Mouse (Mus musculus): Measurements from ENCODE around the gene Ascl1. TPM values are rescaled to one million over a fixed set of nuclear protein-coding genes. Genes with fewer than 3 reads are reported as not detected.

The Ascl1 gene
- polyA plus RNA-seq (2016; fragmentation: Nextera tagmentation; extraction: Ambion mirVana) = 0.19 TPM in 1 of 2 replicates, not detected in the other

DNA sequence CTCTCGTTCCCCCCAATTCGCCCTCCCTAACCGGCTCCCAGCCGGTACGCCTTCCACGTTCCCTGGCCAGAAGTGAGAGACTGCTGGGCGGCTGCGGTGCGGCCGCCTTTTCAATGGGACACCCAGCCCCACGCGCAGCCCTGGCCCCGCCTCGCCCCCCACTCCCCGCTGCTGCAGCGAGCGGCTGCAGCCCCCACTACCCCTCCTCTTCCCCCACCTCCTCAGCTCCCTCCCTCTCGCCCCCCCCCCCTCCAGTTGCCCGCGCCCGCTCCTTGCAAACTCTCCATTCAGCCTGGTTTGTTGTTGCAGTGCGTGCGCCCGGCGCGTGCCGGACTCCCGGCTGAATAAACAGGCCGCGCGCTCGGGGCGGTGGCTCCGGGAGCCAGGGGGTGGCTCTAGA lies at the start of gene Ascl1:
Ascl1 (minus strand) TSS at position 85 of the 400 bp plus-strand sequence.
- Histone ChIP-seq H3K4me3 (peak within 1 kb of the TSS; percentile 64), H3K4me2 (peak within 1 kb of the TSS; percentile 98), H3K36me3 (no peaks in the 10 kb centered on the region), H3K4me1 (replicated peaks) (peaks cover 17% of the 10 kb centered on the region), H3K9me3 (replicated peaks) (0 out of 2 replicates have a peak, but pooled peaks cover 3% of the 10 kb centered on the region), H3K27ac (ENCODE audit: poor library complexity, severe bottlenecking) (no peak within 1 kb of the TSS), H3K9ac (peak within 1 kb of the TSS; percentile 49; the same call in 1 of the 2 replicates), H3K27me3 (replicated peaks) (peaks cover 94% of the 10 kb centered on the region)
- under 1% methylated on average over 31 of the region's 34 CpGs for WGBS
- 0 out of 2 replicates have a peak, but pooled peaks have one; percentile 35 for ATAC-seq (ENCODE audit: insufficient number of reproducible peaks, low FRiP score)

DNA sequence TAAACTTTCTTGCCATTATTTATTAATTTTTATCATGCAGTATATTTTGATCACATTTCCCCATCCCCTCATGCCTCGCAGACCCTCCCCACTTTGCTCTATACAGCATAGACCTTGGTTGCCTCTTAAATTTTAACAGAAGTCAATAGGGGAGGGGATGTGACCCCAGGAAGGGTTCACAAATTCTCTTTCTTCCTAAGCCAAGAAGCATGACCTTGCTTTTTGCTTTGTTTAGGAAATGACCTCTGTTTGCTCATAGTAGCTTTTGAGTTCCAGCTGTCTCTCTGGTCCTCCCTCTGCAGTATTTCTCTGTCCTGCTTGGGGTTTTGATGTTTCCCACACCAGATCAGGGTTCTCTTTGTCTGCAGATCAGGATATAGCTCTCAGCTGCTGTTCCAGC lies 40.7 kb upstream of the Ascl1 start:
- Histone ChIP-seq H3K4me2 (no peak overlapping the region), H3K27ac (ENCODE audit: poor library complexity, severe bottlenecking) (no peak overlapping the region), H3K36me3 (no peaks in the 10 kb centered on the region), H3K4me3 (no peak overlapping the region), H3K27me3 (replicated peaks) (no peaks in the 10 kb centered on the region), H3K9me3 (replicated peaks) (no peaks in the 10 kb centered on the region), H3K4me1 (replicated peaks) (no peaks in the 10 kb centered on the region), H3K9ac (no peak overlapping the region)
- no peak for ATAC-seq (ENCODE audit: insufficient number of reproducible peaks, low FRiP score)
- WGBS = 81% methylated on average over 1 of the region's 1 CpGs

DNA sequence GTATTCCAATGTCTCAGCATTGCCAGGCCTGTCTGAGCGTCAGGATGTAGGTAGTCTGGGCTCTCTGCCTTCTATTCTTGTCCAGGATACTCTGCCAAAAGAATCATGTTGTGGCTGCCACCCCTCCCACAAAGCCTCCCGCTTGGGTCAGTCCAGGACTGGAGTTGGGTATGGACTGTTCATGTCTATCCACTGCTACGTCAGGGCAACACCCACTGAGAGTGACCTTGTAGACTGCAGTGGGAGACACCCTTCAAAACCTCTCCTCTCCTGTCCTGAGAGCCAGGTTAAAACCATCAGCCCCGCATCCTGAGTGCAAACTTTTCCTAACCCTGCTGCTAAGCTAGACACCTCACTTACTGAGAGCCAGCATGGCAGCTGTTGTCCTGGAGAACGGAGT lies 28.2 kb upstream of the Ascl1 start, which contains the start of gene Pah:
Pah (plus strand) TSS at position 150 of the 400 bp plus-strand sequence.
- Histone ChIP-seq H3K27me3 (replicated peaks) (no peaks in the 10 kb centered on the region), H3K4me1 (replicated peaks) (no peaks in the 10 kb centered on the region), H3K4me3 (no peak within 1 kb of the TSS), H3K4me2 (no peak within 1 kb of the TSS), H3K36me3 (no peaks in the 10 kb centered on the region), H3K9ac (no peak within 1 kb of the TSS), H3K27ac (ENCODE audit: poor library complexity, severe bottlenecking) (no peak within 1 kb of the TSS), H3K9me3 (replicated peaks) (no peaks in the 10 kb centered on the region)
- WGBS = 70% methylated on average over 5 of the region's 5 CpGs
- ATAC-seq (ENCODE audit: insufficient number of reproducible peaks, low FRiP score) = no peak

DNA sequence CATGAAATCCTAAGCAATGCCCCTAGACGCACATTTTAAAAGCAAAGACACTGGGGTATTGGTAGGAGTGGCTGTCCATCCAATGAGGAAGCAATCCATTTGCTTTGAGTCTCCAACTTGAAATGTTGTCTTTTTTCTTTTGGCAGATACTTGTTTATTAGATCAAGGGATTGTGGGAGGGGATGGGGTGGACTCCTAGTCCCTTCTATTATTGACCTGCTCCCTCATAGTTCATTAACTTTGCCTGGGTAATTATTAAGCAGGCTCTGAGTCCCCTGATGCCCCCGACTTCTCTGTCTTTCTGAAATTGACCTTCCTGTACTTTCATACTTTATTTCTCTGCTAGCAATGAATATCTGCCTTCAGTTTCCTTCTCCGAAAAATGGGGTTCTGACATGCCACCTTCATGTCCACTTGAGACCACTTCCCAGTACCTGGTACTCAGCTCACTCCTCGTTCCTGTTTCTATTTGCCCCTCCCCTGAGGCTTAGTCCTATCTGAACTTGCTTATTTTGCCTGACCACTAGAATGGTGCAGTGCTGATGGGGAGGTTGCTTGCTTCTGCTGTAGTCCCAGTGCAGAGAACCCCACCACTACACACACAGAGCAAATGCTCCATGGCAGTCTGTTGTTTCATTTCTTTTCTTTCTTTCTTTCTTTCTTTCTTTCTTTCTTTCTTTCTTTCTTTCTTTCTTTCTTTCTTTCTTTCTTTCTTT lies 27.1 kb upstream of the Ascl1 start:
- no peaks in the 10 kb centered on the region for H3K36me3 ChIP-seq
- no peak overlapping the region for H3K4me3 ChIP-seq
- H3K9ac ChIP-seq = no peak overlapping the region
- no peak overlapping the region for H3K27ac ChIP-seq (ENCODE audit: poor library complexity, severe bottlenecking)
- no peaks in the 10 kb centered on the region for H3K4me1 ChIP-seq (replicated peaks)
- WGBS = 69% methylated on average over 4 of the region's 4 CpGs
- no peak for ATAC-seq (ENCODE audit: insufficient number of reproducible peaks, low FRiP score)
- H3K27me3 ChIP-seq (replicated peaks) = no peaks in the 10 kb centered on the region
- no peaks in the 10 kb centered on the region for H3K9me3 ChIP-seq (replicated peaks)
- no peak overlapping the region for H3K4me2 ChIP-seq

DNA sequence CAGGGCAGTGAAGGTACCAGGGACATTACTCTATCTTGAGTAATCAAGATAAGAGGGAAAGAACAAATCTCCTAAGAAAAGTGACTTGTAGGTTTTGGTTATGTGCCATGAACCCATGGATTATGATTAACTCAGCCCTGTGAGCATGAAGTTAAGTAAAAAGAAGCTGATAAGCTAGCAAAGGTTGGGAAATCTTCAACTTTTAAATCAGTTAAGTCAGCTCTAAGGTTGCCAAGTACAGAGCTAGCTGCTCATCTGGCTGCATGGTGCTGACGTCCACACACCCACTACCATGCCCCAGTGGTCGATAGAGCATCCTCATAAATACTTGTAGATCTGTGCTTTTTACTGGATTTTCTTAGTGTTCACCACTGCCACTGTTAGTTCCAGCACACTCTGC lies 25.1 kb upstream of the Ascl1 start:
- H3K9me3 ChIP-seq (replicated peaks) = no peaks in the 10 kb centered on the region
- 70% methylated on average over 2 of the region's 2 CpGs for WGBS
- ATAC-seq (ENCODE audit: insufficient number of reproducible peaks, low FRiP score) = no peak
- no peaks in the 10 kb centered on the region for H3K4me1 ChIP-seq (replicated peaks)
- no peaks in the 10 kb centered on the region for H3K27me3 ChIP-seq (replicated peaks)
- H3K9ac ChIP-seq = no peak overlapping the region
- H3K4me2 ChIP-seq = no peak overlapping the region
- H3K27ac ChIP-seq (ENCODE audit: poor library complexity, severe bottlenecking) = no peak overlapping the region
- H3K36me3 ChIP-seq = no peaks in the 10 kb centered on the region
- no peak overlapping the region for H3K4me3 ChIP-seq

DNA sequence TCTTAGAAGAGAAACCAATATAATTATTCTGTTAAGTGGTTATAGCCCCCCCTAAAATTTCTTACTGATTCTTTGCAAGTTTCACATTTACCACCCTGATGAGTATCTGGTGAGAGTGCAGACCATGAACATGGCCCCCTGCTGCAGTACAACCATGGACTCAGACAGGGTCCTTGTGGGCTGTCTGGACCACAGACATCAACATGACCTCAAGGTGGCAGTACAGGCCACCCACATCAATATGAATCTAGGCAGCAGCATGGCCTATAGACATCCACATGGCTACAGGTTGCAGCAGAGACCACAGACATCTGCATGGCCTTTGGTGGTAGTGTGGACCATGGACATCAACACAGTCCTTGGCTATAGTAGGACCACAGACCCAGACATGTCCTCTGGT lies 19.6 kb upstream of the Ascl1 start:
- Histone ChIP-seq H3K9ac (no peak overlapping the region), H3K36me3 (no peaks in the 10 kb centered on the region), H3K27ac (ENCODE audit: poor library complexity, severe bottlenecking) (no peak overlapping the region), H3K27me3 (replicated peaks) (no peaks in the 10 kb centered on the region), H3K4me3 (no peak overlapping the region), H3K4me1 (replicated peaks) (no peaks in the 10 kb centered on the region), H3K4me2 (no peak overlapping the region), H3K9me3 (replicated peaks) (no peaks in the 10 kb centered on the region)
- 0 out of 2 replicates have a peak, but pooled peaks have one; percentile 15 for ATAC-seq (ENCODE audit: insufficient number of reproducible peaks, low FRiP score)

DNA sequence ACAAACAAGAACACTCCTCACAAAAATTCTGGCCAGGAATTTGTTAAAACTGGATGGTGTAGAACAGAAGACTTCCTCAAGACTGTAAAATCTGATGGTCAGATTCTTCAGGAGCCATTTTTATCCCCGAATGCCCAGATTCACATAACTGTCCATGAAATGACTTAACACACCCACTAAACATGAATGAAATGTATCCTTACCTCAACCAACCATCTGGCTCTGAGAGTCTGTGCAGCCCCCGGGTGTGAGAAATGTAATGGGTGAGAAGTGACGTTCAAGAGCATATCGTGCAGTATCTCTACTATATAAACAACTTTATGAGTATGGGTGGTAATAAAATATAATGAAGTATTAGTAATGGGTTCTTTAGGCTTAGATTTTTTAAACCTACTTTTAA lies 15.1 kb upstream of the Ascl1 start:
- H3K9ac ChIP-seq = no peak overlapping the region
- 70% methylated on average over 4 of the region's 4 CpGs for WGBS
- H3K27me3 ChIP-seq (replicated peaks) = peaks cover 9% of the 10 kb centered on the region
- H3K4me1 ChIP-seq (replicated peaks) = no peaks in the 10 kb centered on the region
- H3K27ac ChIP-seq (ENCODE audit: poor library complexity, severe bottlenecking) = no peak overlapping the region
- no peaks in the 10 kb centered on the region for H3K9me3 ChIP-seq (replicated peaks)
- H3K36me3 ChIP-seq = no peaks in the 10 kb centered on the region
- no peak overlapping the region for H3K4me2 ChIP-seq
- no peak overlapping the region for H3K4me3 ChIP-seq
- no peak for ATAC-seq (ENCODE audit: insufficient number of reproducible peaks, low FRiP score)

DNA sequence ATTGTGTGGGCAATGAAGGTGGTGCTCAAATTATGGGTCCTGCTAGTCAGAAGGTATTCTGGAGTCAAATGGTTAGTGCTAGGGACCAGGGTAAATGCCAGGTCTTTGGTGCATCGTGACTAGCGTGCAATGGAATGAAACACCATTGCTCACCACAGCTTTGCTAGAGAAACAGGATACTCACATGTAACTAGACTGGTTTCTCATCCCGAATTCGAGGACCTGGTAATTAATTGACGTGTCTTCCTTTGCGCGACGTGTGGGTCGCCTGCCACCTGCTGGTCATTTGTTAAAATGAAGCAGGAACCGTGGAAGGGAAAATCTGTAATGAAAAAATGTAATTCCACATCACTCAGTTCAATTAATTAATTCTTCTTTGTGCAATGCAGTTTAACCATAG lies 10.5 kb upstream of the Ascl1 start:
- ATAC-seq (ENCODE audit: insufficient number of reproducible peaks, low FRiP score) = no peak
- peaks cover 51% of the 10 kb centered on the region for H3K27me3 ChIP-seq (replicated peaks)
- no peaks in the 10 kb centered on the region for H3K9me3 ChIP-seq (replicated peaks)
- H3K9ac ChIP-seq = no peak overlapping the region
- H3K4me2 ChIP-seq = no peak overlapping the region
- H3K27ac ChIP-seq (ENCODE audit: poor library complexity, severe bottlenecking) = no peak overlapping the region
- H3K36me3 ChIP-seq = no peaks in the 10 kb centered on the region
- no peaks in the 10 kb centered on the region for H3K4me1 ChIP-seq (replicated peaks)
- no peak overlapping the region for H3K4me3 ChIP-seq
- WGBS = 3% methylated on average over 10 of the region's 10 CpGs

DNA sequence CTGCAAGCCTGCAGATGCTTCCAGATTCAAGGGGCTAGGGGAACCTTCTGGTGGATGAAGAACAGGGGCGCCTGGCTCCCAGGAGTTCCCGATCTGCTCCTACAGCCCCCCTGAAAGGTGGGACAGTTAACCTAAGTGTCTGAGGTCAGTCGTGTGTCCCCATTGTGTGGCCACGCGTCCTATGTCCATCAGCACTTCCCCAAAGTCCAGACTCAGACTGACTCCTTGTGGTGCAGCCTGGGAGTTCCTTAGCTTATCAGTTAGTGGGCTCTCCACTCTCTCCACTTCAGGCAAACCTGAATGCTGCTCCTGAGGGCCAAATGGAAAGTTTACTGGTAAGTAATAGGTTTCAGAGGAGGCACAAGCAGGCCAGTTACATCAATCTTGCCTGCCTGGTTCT lies 8.8 kb upstream of the Ascl1 start:
- WGBS = 21% methylated on average over 5 of the region's 5 CpGs
- no peak for ATAC-seq (ENCODE audit: insufficient number of reproducible peaks, low FRiP score)
- no peaks in the 10 kb centered on the region for H3K36me3 ChIP-seq

DNA sequence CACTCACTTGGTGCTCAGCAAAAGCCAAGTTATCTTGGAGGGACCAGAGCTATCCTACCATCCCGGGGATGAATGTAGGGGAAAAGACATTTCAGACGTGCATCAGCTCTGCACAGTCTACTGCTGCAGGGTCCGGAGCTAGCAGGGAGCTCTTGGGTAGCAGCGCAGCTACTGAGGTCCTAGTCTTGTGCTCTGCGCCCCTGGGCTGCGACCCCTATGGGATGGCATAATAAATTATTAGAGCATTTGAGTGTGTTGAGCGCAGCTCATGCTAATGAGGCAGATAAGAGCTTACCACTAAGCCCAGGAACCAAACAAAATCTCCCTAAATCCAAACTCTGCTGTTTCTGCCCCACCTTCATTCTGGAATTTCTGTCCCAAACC lies 8.2 kb upstream of the Ascl1 start:
- WGBS = 14% methylated on average over 7 of the region's 7 CpGs

More for the DNA sequence above, 8.8 kb upstream of the Ascl1 start:
- Histone ChIP-seq H3K4me1 (replicated peaks) (no peaks in the 10 kb centered on the region), H3K27ac (ENCODE audit: poor library complexity, severe bottlenecking) (no peak overlapping the region), H3K9me3 (replicated peaks) (no peaks in the 10 kb centered on the region), H3K27me3 (replicated peaks) (peaks cover 65% of the 10 kb centered on the region), H3K4me2 (no peak overlapping the region), H3K9ac (no peak overlapping the region), H3K4me3 (no peak overlapping the region)

DNA sequence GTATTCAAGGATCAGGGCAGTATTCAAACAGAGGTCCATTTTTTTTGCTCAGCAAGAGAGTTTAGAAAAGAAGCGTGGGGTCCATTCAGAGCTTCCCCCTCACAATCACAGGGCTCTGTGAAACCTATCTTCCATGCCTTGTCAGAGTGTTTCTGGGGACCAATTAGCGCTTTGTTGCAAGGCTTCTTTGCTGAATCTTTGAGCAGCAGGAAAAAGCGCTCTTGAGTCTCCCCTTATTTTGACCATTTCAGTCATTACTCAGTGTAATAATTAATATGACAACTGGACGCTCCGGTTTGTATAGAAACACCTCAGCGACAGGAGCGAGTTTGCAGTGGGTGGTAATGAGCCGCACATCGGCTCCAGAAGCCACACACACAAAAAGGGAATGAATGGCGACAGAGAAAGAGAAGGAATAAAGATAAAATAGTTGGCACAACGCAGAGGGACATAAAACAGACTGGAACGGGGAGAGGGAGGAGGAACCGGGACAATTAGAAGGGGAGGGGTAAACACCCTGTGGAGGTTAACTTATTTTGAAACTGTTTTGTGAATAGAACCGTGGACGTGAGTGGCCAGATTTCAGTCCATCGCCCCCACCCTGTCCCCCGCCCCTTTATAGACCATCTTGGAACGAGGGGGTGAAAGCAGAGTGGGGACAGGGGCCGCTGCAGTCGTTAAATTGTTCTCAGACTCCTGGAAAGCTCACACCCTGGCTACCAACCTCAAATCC lies 7.6 kb upstream of the Ascl1 start:
- H3K4me3 ChIP-seq = no peak overlapping the region
- WGBS = 28% methylated on average over 20 of the region's 20 CpGs
- ATAC-seq (ENCODE audit: insufficient number of reproducible peaks, low FRiP score) = no peak

More for the DNA sequence above, 8.2 kb upstream of the Ascl1 start:
- Histone ChIP-seq H3K4me3 (no peak overlapping the region), H3K9me3 (replicated peaks) (no peaks in the 10 kb centered on the region), H3K27ac (ENCODE audit: poor library complexity, severe bottlenecking) (no peak overlapping the region), H3K36me3 (no peaks in the 10 kb centered on the region), H3K4me2 (no peak overlapping the region), H3K27me3 (replicated peaks) (peaks cover 71% of the 10 kb centered on the region), H3K4me1 (replicated peaks) (no peaks in the 10 kb centered on the region), H3K9ac (no peak overlapping the region)
- ATAC-seq (ENCODE audit: insufficient number of reproducible peaks, low FRiP score) = no peak

More for the DNA sequence above, 7.6 kb upstream of the Ascl1 start:
- Histone ChIP-seq H3K9ac (no peak overlapping the region), H3K9me3 (replicated peaks) (0 out of 2 replicates have a peak, but pooled peaks cover 2% of the 10 kb centered on the region), H3K27me3 (replicated peaks) (peaks cover 77% of the 10 kb centered on the region), H3K4me2 (no peak overlapping the region), H3K4me1 (replicated peaks) (no peaks in the 10 kb centered on the region), H3K36me3 (no peaks in the 10 kb centered on the region), H3K27ac (ENCODE audit: poor library complexity, severe bottlenecking) (no peak overlapping the region)
